Mouse (Mus musculus) liver, embryonic 14.5 days (tissue): ENCODE data around the gene Celf5.

Source experiments
- CTCF ChIP-seq: IDR thresholded peaks from 2 replicates; pipeline ENCODE4 v1.5.1; 2016; ENCODE audit warnings: antibody characterized with exemption, low read depth, control low read depth
- EP300 ChIP-seq: IDR thresholded peaks from 2 replicates; pipeline ENCODE4 v1.6.1; 2016; ENCODE audit warnings: antibody characterized with exemption, low read depth

GRCm38 (mm10) chr10:81500032-81500431, 17.5 kb upstream of the Celf5 start, which contains the start of gene S1pr4:
- TF ChIP-seq CTCF = no peak
- no peak for TF ChIP-seq EP300
